Mouse (Mus musculus) spleen, adult 2 months (tissue): ENCODE measurements at regions not wholly inside any gene's neighbourhood (a gene's known extent, or its start where the extent isn't known, plus 50 kb on each side); places are given as distances from the start of the nearest gene placed in this dataset.
A peak's percentile ranks its signal among the peaks of the same experiment; 100 is the strongest.

Experiments used
- DNase-seq, 2 experiments: peaks; one replicate each; pipeline versions ENCODE4 v3.0.0 to v3.0.0-alpha.2; 2012 to 2021; ENCODE audit warnings: low spot score in 2 of 2, low read depth in 1 of 2
- H3K27ac ChIP-seq: fragments of 200-500 bp; 2 replicates; pipeline ENCODE4 v1.5.1; 2012; ENCODE audit warnings: low read length, inconsistent platforms; ENCODE audit not compliant: insufficient read depth
- H3K27me3 ChIP-seq: fragments of 200-500 bp; 2 replicates; pipeline ENCODE4 v1.6.1; 2012; ENCODE audit warnings: mild to moderate bottlenecking, moderate library complexity, low read length, inconsistent platforms; ENCODE audit not compliant: control insufficient read depth, insufficient read depth
- H3K36me3 ChIP-seq: fragments of 200-500 bp; 2 replicates; pipeline ENCODE4 v1.6.1; 2012; ENCODE audit warnings: mild to moderate bottlenecking, low read length, inconsistent platforms; ENCODE audit not compliant: control insufficient read depth, insufficient read depth
- H3K4me1 ChIP-seq: fragments of 200-500 bp; 2 replicates; pipeline ENCODE4 v1.6.1; 2011; ENCODE audit warnings: inconsistent platforms; ENCODE audit not compliant: control insufficient read depth, insufficient read depth, insufficient read length
- H3K4me3 ChIP-seq: fragments of 200-500 bp; 2 replicates; pipeline ENCODE4 v1.5.1; 2011; ENCODE audit warnings: mild to moderate bottlenecking, inconsistent platforms; ENCODE audit not compliant: insufficient read depth, insufficient read length; ENCODE audit errors: extremely low read depth
- CTCF ChIP-seq: fragments of 200-500 bp; IDR thresholded peaks from 2 replicates; pipeline ENCODE4 v1.5.1; 2011; ENCODE audit warnings: mild to moderate bottlenecking, inconsistent platforms; ENCODE audit not compliant: insufficient read depth, insufficient read length, insufficient replicate concordance; ENCODE audit errors: extremely low read depth
- POLR2A ChIP-seq: fragments of 200-500 bp; IDR thresholded peaks from 2 replicates; pipeline ENCODE4 v1.6.1; 2011; ENCODE audit warnings: low read depth, low read length, inconsistent platforms
- WGBS: fragments of 180-500 bp; shearing (Covaris S2); methylation state at CpG from one replicate; pipeline ENCODE4 v1.1.7; 2018; 5-methylcytosine and 5-hydroxymethylcytosine counted together

GRCm38 (mm10) chr2:169389611-169390010 lies 197.9 kb downstream of the Gm11011 start:
- H3K4me1 ChIP-seq: no peaks in the 10 kb centered on the region
- no peaks in the 10 kb centered on the region for H3K27me3 ChIP-seq
- DNase-seq: no peak
- WGBS: 85% methylated on average over 4 of the region's 4 CpGs
- no peaks in the 10 kb centered on the region for H3K36me3 ChIP-seq
- TF ChIP-seq POLR2A (no peak), CTCF (no peak)
- H3K4me3 ChIP-seq: no peak overlapping the region
- H3K27ac ChIP-seq: no peak overlapping the region

DNA sequence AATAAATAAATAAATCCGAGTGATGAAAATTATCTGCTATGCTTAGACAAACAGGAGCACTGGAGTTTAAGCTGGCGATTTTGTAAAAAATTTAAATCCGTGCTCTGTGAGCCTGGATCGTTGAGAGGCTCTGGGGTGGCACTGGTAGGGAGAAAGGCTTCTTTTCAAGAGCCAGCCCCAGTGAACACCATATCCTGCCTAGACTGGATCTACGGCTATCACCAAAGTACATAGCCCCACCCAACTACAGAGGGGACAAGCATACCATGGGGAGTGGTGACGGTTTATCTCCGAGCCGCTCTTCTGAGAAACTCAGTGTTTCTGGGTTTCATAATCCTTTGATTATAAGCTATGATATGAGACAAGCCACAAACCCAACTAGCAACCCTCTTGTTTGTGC lies 199.0 kb downstream of the Gm11011 start:
- no peak for TF ChIP-seq POLR2A
- TF ChIP-seq CTCF: no peak
- Histone ChIP-seq H3K36me3 (no peaks in the 10 kb centered on the region), H3K4me1 (no peaks in the 10 kb centered on the region), H3K27me3 (no peaks in the 10 kb centered on the region), H3K4me3 (no peak overlapping the region), H3K27ac (no peak overlapping the region)
- no peak for DNase-seq
- WGBS: 75% methylated on average over 8 of the region's 8 CpGs

DNA sequence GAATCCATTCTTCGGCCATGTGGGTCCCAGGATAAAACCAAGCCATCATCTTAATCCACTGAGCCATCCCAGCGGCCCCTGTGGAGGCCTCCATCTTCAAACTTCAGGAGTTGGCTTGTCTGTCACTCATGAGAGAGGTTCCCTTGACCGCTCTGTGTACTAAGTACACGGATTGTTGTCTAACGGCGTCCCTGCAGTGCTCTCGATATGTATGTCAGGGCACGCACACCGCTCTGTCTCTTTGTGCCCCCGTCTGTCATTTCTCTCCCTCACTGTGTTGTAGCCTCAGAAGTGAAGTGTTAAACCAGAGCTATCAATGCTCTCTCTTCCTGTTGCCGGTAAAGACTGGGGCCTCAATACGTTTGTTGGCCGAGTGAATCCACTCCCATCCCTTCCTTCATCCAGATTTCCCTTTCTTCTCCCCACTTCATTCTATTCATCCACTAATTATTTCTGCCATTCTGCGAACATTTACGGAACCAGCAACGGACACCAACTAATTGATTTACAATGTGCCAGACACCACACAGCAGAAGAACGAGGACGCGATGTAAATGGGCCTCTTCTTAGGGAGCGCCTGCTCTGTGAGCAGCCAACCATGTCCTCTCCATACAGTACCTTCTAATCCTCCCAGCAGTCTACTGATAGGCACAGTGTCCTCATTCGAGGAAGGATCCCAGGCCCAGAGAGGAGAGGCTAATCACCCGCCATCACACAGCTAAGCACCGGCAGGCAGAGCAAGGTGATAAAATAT lies 199.6 kb downstream of the Gm11011 start:
- Histone ChIP-seq H3K27me3 (no peaks in the 10 kb centered on the region), H3K4me1 (no peaks in the 10 kb centered on the region), H3K4me3 (no peak overlapping the region), H3K27ac (no peak overlapping the region), H3K36me3 (no peaks in the 10 kb centered on the region)
- no peak for TF ChIP-seq POLR2A
- no peak for TF ChIP-seq CTCF
- 83% methylated on average over 23 of the region's 23 CpGs for WGBS
- no peak for DNase-seq

- 88% methylated on average over 3 of the region's 3 CpGs for WGBS
- DNase-seq: no peak
- Histone ChIP-seq H3K27me3 (no peaks in the 10 kb centered on the region), H3K4me1 (no peaks in the 10 kb centered on the region), H3K27ac (no peak overlapping the region), H3K4me3 (no peak overlapping the region), H3K36me3 (no peaks in the 10 kb centered on the region)
- TF ChIP-seq POLR2A: no peak
- no peak for TF ChIP-seq CTCF
Measured at GRCm38 (mm10) chr2:169383701-169384100, 203.8 kb downstream of the Gm11011 start.

DNA sequence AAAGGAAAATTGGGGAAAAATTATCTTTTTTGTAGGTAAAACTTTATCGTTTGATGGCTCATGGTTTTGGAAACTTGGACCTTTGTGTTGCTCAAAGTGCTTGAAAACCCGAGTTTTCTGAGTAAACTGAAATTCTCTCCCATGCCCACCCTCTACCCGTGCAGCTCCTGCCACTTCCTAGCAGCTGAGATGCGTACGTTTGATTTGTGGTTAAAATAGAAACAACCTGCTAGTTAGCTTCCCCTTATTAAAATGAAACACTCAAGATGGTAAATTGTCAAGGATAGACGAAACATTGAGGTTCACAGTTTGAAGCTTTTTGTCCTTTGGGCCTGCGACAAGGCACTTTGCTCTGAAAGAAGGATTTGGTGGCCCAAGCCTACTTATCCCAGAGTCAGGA lies 214.5 kb downstream of the Gm11011 start:
- Histone ChIP-seq H3K36me3 (no peaks in the 10 kb centered on the region), H3K27ac (no peak overlapping the region), H3K4me1 (no peaks in the 10 kb centered on the region), H3K27me3 (no peaks in the 10 kb centered on the region), H3K4me3 (no peak overlapping the region)
- DNase-seq: no peak
- TF ChIP-seq CTCF (no peak), POLR2A (no peak)
- WGBS: 18% methylated on average over 7 of the region's 7 CpGs

GRCm38 (mm10) chr2:169365046-169365445 lies 222.5 kb downstream of the Gm11011 start:
- Histone ChIP-seq H3K27ac (no peak overlapping the region), H3K36me3 (no peaks in the 10 kb centered on the region), H3K27me3 (no peaks in the 10 kb centered on the region; the same call in 1 of the 2 replicates), H3K4me1 (no peaks in the 10 kb centered on the region), H3K4me3 (no peak overlapping the region)
- no peak for TF ChIP-seq POLR2A
- TF ChIP-seq CTCF: no peak
- WGBS: 88% methylated on average over 4 of the region's 4 CpGs
- no peak for DNase-seq

DNA sequence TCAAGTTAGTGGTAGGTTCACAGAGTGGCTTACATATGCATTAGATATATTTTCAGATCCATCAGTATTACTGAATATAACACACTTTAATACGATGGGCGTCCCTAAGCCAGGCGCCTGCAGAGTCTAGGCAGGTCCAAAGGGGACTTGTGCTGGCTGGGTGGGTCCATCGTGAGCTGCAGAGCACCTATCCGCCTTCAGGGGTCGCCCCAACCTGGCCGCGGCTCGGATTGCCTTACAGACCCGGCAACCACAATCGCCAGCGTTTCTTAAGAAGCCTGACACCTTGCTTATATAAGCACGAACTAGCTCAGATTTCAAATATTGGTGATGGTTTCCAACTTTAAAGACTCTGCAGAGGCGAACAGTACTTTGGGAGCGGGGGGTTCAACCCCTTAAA lies 227.3 kb downstream of the Gm11011 start:
- WGBS: 15% methylated on average over 15 of the region's 15 CpGs
- no peak for DNase-seq
- H3K4me1 ChIP-seq: no peaks in the 10 kb centered on the region

More for the DNA sequence above, 227.3 kb downstream of the Gm11011 start:
- H3K27ac ChIP-seq: no peak overlapping the region
- H3K36me3 ChIP-seq: no peaks in the 10 kb centered on the region
- TF ChIP-seq POLR2A (no peak), CTCF (0 out of 2 replicates have a peak, but pooled peaks have one; percentile 13)
- no peaks in the 10 kb centered on the region; the same call in 1 of the 2 replicates for H3K27me3 ChIP-seq
- no peak overlapping the region for H3K4me3 ChIP-seq
